Mouse (Mus musculus) retina, embryonic 14.5 days (tissue): ENCODE results near the gene Thap8.

Source experiments
- DNase-seq: peaks from one replicate; pipeline ENCODE4 v3.0.0-alpha.2; 2015; ENCODE audit warnings: low spot score

Gene Thap8

DNA sequence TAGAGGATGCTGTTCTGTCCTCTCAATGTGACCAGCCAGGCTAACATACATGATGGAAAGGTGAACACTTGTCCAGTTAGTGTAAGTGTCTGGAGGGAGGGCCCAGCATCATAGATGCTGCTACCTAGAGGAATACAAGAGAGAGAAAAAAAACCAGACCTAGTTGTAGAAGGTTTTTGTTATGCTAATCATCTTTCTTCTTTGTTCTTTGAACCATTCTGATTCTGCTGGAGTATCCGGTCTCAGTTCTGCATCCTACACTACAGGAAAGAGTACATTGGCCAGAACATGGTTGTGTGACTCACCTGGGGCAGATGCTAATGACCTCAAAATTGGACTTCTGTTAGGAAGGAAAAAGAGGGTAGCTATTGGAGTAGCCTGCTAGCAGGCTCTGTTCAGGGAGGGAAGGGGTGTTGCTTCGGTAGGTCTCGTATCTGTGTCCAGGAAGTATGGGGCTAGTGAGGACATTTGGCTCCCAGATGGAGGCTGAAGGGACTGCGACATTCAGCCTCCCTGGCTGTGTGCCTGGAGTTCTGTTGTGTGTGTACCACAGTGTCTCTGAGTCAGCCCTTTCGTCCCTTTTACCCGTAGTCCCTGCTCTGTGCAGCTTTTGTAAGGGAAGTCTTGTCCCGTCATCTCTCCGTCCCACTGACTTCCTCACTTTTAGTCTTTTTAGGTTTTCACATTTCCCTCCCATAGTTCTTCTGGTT, 7.0 kb downstream of the Thap8 start:
- DNase-seq = no peak

DNA sequence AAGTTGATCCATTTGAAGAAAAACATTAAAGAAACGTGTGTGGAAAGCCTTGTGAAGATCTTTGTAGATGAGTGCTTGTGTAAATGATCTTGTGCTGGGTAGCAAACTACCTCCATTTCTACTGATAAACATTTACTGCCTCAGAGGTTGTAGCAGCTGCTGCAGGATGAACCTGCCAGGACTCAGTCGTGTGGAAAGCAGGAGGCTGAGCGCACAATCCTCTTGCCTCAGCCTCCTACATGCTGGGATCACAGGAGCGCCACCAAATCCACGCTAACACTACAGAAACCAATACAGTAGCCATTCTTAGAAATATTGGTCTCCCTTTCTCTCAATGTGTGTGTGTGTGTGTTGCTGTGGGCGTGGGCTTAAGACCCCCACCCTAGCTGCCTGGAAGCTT, 8.2 kb downstream of the Thap8 start:
- no peak for DNase-seq

DNA sequence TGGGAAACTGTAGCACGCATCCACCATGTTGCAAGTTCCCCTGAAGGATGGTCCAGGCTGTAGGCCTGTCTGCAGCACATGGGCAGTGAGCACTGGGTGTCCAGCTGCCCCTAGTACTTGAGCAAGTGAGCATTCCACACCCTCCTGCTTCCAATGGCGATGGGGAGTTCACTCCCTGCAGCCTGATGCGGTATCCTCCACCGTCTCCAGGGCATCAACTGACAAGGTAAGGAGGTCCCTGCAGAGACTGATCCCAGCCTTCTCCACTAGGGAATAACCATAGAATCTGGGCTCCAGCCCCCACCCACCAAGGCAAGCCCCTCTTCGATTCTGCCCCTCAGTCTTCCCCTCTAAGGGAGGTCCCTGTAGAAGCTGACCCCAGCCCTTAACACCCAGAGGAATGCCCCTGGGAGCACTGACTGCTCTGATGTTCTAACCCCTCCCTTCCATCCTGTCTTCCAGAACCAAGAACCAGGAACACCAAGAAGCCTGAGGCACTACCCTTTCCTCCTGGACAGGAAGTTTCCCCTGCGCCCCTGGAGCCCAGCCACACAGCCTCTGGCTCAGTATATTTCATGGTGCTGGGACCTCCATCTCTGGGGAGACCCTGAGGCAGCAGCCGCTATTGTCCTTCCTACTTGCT, 9.3 kb downstream of the Thap8 start:
- DNase-seq = no peak

DNA sequence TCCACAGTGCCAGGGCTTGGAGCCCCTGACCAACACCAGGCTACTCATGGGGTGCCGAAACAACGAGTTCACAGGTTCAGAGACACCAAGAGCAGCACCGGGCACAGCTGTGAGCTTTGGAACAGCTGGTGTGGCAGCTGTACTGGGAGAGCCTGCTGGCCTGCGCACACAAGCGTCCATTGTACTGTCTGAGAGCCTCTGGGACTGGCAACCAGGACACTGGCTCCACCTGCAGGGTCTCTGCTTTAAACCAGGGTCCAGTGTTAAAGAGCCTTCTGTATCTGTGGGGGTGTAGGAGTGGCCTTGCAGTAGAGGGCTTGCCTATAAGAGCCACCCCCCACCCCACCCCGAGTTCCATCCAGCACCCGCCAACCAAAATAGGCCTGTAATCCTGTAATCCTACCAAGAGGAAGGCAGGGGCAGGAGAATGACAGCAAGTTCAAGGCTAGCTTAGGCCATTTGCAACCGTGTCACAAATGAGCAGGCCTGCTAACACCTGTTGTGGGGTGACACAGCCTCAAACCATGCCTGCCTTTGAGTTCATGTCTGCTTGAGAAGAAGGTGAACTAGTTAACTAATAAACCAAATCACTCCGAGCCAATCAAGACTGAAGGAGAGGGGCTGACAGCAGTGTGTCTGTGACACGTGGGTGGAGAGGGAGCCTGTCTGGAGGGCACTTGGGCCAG, 10.0 kb downstream of the Thap8 start:
- DNase-seq = peak; percentile 47

DNA sequence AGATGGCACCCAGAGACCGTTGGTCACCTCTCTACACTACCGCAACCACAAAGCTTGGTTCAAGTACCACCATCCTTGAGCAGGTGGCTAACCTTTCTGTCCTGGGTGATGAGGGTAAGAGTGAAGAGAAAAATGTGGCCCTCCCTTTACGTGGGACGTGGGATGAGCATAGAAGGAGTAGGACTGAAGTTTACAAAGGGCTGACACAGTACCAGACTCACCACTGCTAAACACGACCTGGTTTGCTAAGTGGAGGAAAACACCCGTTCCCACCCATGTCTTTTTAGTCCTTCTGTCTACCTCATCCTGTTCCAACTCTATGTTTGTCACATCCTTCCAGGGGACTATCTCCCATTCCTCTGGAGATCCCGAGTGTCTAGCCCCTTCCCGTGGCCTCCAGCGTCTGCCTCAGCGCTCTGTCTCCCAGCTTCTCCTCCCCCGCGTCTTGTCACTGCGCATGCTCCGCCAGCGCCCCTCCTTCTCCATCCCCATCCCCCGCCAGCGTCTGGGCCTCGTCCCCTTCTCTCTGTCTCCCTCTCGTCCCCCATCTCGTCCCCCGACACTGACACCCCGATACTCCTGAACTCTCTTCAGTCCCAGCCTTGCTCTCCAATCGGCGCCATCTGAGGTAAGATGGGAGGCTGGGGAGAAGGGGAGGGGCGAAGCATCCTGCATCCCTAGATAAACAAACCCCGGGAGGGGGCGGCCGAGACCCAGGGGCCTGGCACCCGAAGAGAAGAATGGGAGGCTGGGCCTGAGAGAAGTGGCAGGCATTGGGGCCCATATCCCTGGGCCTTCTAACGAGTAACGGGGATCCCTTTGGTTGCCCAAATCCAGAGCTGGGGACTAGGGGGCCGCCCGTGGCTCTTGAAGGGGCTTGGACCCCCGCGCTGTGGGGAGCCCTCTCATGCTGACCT, 11.6 kb downstream of the Thap8 start, which contains the start of gene Clip3:
Gene Clip3, plus strand, starts transcription at position 514 of the 917 bp plus-strand sequence.
- DNase-seq = peak; percentile 88

DNA sequence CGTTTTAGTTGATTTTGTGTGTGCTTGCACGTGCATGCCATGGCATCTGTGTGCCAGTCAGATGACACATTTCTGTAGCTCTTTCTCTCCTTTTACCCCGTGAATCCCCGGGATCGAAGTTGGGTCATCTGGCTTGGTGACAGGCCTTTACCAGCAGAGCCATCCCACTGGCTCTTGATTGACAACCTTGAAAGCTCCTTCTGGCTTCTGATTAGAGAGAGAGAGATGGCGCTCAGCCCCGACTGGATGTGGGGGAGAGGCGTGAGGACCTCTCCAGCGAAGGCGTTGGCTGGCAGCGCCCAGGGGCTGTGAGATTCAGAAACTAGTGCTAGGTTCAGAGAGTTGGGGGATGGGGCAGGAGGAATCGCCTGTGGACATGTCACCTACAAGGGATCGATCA, 13.9 kb downstream of the Thap8 start:
- DNase-seq = no peak

DNA sequence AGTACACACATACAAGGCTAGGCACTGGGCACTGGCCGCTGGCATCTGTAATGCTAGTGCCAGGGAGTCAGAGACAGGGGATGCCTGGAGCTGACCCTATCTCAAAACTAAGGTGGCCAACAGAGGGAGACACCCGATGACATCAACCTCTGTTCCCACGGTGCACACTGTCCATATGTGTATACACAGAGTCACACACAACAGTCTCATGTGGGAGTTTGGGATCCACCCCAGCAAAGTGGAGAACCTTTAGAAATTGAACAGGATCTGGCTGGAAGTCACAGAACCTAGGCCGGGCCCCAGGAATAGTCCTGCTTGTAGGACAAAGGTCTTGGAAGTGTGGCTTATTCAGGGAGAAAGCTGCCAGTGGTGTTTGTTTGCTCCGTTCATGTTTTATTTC, 14.4 kb downstream of the Thap8 start:
- DNase-seq = no peak

DNA sequence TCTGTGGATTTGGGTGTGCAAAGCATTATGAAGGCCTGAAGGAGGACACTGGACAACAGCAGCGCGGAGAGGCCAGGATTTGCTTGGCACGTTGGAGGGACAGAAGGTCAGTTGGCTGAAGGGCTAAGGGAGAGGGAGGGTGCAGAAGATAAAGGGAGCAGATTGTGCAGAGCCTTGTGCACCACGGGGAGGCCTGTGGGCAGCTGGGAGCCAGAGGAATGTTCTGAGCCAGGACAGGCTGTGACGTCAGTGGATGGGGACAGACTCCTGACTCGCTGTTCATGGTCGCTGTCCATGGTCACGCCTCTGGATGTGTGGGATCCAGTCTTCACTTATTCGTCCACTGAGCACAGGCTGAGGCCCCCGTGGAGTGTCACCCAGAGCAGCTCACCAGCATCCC, 15.2 kb downstream of the Thap8 start:
- no peak for DNase-seq

DNA sequence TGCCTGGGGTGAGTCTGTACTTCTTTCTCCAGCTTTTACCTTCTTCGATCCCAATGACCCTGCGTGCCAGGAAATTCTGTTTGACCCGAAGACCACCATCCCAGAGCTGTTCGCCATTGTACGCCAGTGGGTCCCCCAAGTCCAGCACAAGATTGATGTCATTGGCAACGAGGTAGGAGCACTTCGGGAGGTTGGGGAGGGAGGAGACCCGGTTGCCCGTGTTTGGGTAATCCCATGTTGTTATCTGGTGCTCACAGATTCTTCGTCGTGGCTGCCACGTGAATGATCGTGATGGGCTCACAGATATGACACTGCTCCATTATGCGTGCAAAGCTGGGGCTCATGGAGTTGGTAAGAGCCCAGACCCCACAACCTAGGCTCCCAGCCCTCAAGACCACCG, 16.9 kb downstream of the Thap8 start:
- DNase-seq = no peak

DNA sequence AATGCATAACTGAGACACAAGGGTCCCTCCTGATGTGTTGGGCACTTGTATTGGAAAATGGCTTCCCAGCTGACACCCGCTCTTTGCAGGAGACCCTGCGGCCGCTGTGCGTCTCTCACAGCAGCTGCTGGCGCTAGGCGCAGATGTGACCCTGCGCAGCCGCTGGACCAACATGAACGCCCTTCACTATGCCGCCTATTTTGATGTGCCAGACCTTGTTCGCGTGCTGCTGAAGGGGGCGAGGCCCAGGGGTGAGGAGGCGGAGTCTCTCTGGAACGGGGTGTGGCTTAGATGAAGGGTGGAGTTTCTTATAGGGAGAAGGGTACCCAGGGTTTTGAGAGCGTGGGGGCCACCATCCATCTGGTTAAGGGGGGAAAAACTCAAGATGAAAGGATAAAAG, 17.4 kb downstream of the Thap8 start:
- DNase-seq = no peak

DNA sequence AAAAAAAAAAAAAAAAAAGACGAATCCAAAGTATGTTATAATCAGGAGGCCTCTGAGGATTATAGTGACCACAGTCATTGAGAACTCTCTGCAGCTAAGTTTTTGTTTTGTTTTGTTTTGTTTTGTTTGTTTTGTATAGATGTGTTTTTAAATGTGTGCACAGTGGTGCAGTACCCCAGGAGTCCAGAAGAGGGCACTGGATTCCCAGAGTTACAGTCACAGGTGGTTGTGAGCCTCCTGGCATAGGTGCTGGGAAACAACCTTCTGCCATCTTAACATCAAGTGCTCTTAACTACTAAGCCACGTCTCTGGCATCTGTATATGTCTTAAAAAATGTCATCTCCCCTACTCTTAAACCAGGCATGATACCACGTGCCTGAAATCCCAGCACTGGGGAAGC, 21.0 kb downstream of the Thap8 start:
- peak; percentile 66 for DNase-seq

DNA sequence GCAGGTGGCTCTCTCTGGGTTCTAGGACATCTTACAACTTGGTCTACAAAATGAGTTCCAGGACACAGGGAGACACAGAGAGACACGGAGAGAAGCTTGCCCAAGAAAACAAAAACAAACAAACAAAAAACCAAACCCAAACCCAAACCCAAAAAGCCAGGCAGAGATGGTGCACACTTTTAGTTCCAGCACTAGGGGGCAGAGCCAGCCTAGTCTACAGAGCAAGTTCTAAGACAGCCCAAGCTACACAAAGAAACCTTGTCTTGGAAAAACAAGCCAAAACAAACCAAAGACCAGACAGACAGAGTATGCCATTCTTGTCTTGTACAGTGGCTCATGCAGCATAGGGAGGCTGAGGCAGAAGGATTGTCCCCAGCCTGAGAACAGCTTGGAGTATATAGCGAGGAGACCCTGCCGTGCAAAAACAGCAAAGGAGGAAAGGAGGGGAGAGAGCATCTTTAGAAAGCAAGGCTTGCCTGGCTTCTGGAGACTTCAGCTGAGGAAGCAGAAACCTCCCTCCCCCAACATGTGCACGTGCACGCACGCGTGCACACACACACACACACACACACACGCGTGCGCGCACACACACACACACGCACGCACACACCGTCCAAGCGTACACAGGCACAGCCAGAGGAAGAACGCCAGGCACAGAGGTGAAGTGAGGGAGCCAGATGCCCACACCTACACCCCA, 26.3 kb downstream of the Thap8 start:
- DNase-seq = no peak

DNA sequence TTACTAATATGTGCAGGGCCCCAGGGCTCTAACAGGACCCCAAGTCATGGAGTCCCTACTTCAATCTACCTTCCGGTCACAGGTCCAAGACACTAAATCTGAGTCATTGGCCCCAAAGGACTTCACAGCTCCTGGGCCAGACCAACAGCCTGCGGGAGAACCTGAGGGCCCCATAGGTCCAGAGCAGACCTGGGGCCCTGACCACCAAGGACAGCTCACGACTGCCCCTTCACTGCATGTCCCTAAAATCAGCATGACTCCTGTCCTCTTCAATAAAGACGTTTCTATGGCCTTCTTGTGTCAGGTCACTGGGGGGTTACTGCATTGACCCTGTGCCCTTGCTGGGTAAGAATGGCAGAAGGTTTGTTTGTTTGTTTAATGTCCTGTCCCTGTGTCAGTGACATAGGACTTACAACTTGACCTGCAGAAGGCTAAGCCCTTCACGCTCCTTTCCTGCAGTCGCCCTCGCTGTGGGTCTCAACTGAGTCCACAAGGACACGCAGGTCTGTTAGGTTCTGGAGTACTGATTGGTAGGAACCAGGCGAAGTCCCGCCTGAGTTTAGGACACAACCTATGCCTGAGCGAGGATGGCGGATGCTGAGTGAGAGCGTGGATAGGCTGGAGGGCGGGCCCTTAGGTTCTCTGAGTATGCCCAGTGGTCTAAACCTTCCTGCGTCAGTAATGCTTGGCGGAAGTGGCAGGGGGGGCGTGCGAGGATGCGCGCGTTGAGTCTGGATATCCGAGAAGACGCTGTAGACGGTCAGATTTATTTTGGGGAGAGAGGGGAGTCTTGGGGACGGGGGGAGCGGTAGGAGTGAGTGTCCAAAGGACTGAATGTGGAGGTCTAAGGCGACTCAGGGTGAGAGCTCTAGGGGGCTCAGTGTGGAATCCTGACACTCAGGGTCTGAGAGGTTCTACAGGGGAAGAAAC, 28.4 kb downstream of the Thap8 start, which contains the start of gene Alkbh6:
Gene Alkbh6, plus strand, starts transcription at position 642 of the 930 bp plus-strand sequence.
- peak; percentile 95 for DNase-seq

DNA sequence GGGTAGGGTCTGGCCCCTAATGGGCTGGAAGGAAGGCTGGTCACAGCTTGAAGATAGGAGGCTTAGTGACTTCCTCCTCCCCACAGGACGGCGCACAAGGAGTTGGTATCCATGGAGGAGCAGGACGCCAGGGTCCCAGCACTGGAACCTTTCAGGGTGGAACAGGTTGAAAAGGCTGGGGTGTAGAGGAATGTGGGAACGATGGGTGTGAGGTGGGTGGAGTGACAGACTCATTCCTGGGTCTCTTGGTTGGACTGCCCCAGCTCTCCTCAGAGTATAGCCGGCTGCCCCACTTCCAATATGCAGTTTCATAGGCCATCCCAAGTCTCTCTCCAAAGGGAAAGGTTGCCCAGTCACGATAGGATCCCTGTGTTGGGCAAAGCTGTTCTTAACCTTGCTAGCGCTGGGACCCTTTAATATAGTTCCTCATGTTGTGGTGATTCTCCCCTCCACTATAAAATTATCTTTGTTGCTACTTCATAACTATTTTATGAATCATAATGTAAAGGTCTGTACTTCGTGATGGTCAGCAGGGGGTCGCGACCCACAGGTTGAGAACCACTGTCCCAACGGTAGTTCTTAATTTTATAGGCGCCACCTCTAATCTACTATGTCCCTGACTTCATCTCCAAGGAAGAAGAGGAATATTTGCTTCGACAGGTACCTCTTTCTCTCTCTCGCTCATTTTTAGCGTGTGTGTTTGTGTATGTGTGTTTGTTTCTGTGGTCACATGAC, 29.7 kb downstream of the Thap8 start:
- DNase-seq = no peak

DNA sequence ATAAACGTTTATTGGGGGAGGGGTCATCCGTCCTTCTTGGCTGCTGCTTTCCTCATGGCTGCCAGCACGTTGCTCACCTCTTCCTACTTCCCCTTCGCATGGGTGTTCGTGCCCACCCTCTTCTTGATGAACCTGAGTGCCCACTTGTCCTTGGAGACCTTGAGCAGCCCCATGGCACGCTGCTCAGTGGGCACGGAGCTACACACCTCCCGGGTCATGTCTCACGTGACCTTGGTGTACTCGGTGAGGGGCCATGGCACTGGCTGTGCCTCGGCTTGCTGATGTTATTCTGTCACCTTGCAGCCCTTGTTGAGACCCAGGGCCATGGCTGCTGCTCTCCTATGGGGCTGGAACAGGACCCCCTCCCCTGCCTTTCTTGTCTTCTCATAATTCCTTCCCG, 30.2 kb downstream of the Thap8 start:
- DNase-seq = no peak

DNA sequence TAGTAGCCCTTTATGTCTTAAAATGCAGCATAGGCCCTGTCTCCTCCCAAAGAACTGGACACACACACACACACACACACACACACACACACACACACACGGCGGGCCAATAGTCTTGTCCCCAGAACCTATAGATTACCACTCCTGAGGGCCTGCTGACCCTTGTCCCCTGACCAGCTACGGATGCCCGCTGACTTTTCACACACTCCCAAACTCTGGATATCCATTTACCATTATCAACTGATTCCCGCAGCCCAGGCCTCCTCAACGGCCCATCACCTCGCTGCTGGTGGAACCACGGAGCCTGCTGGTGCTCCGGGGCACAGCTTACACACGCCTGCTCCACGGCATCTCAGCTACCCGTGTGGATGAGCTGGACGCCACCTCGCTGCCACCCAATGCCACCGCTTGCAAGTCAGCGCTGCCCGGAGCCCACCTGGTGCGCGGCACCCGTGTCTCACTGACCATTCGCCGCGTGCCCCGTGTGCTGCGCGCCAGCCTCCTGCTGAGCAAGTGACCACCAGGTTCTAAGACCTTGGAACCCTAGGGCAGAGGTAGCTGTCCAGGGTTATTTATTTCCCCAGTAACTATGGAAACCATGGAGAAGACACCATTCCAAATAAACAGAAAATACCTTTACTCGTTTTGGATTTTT, 33.9 kb downstream of the Thap8 start:
- DNase-seq = no peak

DNA sequence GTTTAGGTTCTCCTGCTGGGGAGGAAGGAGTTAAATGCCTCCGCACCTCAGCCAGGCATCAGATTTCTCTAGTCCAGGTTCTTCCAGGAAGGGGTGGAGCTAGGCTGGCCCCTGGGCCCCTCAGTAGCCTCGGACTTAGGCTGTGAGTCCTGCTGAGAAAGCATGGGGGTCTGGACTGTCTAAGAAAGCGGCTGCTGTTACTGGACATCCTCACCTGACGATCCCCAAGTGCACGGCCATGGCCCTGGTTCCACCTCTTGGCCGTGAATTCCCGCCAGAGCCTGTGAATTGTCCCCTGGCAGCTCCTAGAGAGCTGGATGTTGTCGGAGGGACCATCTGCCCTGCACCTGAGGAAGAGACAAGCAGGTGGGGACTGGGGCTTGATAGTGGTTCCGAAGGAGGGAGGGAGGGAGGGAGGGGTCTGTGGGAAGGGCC, 34.8 kb downstream of the Thap8 start, which contains the start of gene Syne4:
Gene Syne4, plus strand, starts transcription at position 87 of the 435 bp plus-strand sequence.
- DNase-seq = peak; percentile 31

DNA sequence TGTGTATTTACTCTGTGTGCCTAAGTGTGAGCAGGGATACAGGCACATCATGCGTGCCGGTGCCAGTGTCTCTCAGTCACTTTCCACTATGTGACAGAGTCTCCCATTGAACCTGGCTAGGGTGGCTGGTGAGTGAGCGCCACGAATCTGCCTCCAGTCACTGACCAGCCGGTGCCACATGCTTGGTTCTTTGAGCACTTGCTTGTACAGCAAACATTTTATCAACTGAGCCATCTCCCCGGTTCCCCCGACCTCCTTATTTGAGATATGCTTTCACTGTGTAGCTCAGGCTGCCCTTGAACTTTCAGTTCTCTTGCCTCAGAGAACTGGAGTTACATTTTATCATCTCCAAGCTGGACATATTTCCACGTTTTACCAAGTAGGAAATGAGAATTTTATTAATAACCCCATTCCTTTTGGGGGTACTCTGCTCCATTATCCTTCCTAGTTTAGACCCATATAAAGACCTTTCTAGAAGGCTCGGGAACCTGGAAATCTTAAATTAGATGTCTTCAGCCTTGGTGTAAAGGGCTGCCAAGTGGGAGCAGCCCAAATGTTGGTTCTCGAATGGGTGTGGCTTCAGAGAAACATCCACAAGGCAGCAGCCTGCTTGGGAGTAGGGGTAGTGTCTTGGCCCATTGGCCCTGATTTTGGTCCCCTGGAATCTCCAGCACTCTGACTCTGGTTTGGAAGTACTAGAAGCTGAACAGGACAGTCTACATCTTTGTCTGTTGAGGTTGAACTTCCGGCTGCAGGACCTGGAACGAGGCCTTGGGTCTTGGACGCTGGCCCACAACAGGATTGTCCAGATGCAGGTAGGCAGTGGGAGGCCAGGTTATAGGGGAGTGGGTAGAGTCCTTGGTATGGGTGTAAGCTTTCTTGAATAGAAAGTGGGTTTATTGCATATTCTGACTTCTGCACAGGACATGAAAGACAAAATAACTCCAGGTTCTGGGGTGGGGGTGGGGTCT, 36.0 kb downstream of the Thap8 start:
- DNase-seq = no peak
